Mouse (Mus musculus) left cerebral cortex, postnatal 10 days (tissue): Measurements from ENCODE around the gene Eps15l1. TPM values are rescaled to one million over a fixed set of nuclear protein-coding genes. Genes with fewer than 3 reads are reported as not detected.

Experiments used
- DNase-seq, 2 experiments: peaks; one replicate each; pipeline ENCODE4 v3.0.0; 2021 to 2022; ENCODE audit warnings: low spot score in 2 of 2, mixed read lengths in 1 of 2; ENCODE audit errors: extremely low spot score in 1 of 2
- intact Hi-C: fragments of 180-260 bp; cut with DNase I; formaldehyde crosslinking; loops from one replicate; pipeline ENCODE4 v1.15.1; 2025
- total RNA-seq, 2 experiments: library from RNA; stranded (reverse); gene quantifications; 2 replicates each; pipeline ENCODE4 v1.2.3; 2021

The Eps15l1 gene
- total RNA-seq, 2 experiments from 2014 or later, result 69.6 to 72.0 TPM

DNA sequence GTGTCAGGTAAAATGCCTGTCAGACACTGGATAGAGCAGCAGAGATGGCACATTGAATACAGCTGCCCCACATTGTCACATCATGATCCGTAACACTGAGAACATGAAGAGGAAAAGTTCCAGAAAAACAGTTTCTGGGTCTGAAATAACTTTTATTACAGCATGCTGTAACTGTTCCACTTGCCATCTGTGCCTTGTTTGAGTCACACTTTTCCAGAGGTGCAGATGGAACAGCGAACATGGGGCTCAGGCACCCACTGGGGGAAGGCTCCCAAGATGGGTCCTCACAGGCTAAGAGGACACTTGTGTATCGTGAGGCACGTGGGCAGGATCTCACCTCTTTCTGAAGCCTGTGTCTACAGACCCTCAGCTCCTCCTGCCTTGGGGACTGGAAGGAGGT is 58.5 kb downstream of the Eps15l1 start:
- intact Hi-C loops, result no loop called here

DNA sequence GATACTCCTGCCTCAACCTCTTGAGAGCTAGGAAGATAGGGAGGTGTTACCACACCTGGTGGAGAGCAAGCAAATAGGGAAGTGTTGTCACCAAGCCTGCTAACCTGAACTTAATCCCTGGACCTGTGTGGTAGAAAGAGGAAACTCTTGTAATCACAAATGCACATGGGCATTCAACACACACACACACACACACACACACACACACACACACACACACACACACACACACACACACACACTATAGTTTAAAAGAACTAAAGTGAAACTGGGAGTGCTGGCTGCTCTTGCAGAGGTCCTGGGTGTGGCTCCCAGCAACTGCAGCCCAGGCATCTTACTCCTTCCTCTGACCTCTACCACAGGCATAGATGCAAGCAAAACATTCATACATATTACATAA is 61.1 kb downstream of the Eps15l1 start:
- DNase-seq, result no peak
- intact Hi-C loops, result no loop called here

More for the DNA sequence above, 58.5 kb downstream of the Eps15l1 start:
- no peak for DNase-seq

DNA sequence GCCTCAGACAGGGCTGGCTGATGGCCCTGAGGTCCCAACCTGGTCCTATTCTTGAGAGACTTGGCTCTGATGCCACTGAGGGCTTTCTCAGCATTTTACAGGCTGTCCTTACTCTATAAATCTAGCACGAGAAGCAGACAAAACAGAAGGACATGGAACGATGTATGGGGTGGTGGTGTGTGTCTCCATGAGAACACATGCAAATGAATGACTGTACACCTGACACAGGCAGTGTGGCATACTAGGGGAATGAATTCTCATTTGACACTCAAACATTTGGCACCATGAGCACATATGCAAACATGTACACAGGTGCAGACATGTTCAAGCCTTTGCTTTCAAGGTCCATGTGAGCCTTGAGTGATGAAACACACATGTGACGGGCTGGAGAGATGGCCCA is 64.7 kb downstream of the Eps15l1 start:
- DNase-seq, result no peak
- intact Hi-C loops, result no loop called here

DNA sequence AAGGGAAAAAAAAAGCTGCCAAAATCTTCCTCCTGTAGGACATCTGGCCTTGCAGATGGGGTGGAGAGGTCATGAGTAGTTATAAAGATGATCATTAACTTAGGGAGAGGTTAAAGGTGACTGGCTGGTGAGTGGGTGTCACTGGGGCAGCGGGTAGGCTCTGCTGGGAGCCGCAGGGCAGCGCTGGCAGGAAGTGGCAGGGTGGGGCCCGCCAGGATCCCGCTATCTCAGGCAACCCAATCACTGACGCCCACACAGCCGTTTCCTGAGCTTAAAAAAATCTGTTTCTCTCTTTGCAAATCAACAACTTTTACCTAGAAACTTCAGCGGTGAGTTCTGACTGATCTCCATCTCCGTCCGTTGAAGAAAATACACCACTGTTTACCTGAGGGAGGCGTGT is 67.0 kb downstream of the Eps15l1 start:
- intact Hi-C loops, result no loop called here
- DNase-seq, result peak in 1 of 2 experiments; percentile 60

DNA sequence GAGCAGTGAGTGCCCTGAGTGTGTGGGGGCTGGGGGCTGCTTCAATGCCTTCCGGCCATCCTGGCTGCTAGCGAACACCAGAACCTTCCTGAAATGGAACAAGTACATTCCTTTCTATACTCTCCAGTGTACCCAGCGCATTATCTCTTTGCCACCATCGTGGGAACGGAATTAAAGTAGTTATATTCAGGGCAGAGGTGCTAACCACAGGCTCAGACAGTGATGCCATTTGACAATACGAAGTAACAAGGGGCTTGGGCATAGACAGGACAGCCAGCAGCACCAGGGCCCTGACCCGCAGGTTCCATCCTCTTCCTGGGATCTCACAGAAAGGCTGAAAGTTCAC is 67.6 kb downstream of the Eps15l1 start:
- intact Hi-C loops, result no loop called here
- no peak for DNase-seq

DNA sequence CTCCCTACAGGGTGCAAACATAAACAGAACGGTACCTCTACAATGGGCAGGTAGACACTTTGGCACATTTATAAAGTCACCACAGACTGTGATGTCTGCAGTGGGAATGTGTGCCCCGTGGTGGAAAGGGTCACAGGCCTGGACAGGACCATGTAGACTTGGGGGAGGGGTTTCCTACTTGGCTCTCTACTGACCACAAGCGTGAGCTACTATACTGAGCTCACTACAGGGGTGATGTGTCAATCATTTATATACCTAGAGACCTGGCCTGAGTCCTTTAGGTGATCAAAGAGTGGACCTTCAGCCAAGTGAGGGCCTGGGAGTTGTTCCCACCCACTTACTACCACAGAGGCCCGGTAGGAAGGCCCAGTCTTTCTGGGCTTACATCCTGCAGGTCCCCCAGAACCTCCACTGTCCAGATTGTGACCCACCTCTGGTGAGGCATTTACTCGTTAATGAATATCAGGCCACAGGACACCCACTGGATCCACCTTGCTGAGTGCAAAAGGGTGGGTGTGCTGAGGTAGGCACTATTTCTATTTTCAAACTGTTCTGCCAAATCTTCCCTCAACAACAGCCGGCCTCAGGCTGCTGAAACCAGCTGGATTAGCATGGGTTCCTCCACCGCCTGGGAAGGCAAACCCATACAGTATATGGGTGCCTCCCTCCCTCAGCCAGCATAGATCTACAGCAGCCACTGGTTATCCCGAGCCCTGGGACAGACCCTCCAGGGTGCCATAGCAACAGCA is 68.1 kb downstream of the Eps15l1 start:
- DNase-seq, result peak in 1 of 2 experiments; percentile 40
- intact Hi-C loops, result no loop called here

DNA sequence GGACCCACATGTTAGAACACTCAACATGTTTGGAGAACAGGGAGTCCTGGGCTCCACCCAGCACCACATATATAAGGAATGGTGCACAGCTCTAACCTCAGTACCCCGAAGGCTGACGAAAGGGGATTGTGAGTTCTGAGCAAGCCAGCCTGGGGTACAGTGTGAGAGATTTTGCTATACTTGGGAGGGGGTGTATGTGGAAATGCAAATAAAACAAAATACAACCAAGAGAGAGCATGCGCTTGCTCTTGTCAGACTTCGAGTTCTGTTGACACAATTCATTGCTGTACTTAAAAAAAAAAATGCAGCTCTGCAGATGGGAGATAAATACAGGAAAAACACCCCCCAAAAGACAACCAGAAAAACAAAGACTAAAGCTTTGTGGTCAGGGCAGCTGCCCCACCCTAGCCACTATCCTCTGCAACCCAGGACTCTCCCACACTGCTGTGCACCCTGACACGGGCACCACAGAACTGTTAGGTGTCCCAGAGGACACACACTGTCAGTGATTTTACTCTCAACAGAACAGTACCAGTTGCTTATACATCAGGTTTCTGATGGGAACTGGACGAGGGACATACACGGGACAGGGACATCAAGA is 69.8 kb downstream of the Eps15l1 start:
- no peak for DNase-seq
- intact Hi-C loops, result no loop called here

DNA sequence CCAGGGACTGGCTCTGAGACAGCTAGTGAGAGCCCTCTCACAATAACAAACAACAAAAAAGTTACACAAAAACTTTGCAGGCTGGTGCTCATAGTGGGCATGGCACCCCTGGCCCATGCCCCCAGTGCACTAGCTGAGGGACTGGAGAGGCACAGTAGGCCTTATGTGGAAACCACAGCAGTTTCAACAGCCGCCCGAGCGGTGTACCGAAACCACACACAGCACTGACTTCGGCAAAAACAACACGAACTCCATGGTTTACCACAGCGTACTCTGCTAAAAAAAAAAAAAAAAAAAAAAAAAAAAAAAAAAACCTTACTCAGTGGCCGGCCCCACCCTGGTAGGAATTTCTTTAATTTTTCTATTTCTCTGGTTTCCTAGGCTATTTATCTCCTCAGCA is 70.5 kb downstream of the Eps15l1 start:
- no peak for DNase-seq
- intact Hi-C loops, result no loop called here

DNA sequence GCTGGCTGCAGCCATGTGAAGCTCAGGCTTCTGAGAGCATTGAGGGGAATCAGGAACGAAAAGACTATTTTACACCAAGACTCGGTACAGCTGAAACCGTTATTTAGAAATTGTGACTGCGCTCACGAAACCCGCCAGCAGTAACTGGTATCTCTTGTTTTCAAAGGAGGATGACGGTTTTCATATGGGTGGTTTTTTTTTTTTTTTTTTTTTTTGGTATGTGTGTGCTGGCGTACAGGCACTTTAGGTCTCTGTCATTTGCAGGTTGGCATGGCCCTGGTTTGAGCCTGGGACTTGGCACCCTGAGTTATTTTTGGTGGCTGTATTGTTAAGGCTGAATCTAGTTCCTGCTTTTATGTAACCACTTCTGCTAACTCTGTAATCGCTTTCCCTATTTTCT is 71.4 kb downstream of the Eps15l1 start:
- no peak for DNase-seq
- intact Hi-C loops, result no loop called here

DNA sequence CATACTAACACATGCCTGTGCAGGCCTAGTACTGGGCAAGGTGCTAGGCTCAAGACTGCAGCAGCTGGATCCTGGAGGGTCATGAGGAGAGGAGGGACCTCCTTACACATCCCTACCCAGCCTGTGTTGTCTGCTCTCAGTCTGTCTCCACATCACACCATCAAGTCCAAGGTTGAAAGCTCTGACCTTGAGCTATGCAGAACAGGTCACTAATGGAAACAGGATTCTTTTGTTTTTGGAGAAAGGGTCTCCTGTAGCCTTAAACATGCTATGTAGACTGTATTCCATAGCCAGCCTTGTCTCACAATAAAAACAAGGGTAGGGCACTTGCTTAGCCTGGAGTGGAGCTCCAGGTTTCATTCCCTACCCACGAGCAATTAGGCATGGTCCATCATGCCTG is 72.3 kb downstream of the Eps15l1 start:
- no peak for DNase-seq
- intact Hi-C loops, result no loop called here

DNA sequence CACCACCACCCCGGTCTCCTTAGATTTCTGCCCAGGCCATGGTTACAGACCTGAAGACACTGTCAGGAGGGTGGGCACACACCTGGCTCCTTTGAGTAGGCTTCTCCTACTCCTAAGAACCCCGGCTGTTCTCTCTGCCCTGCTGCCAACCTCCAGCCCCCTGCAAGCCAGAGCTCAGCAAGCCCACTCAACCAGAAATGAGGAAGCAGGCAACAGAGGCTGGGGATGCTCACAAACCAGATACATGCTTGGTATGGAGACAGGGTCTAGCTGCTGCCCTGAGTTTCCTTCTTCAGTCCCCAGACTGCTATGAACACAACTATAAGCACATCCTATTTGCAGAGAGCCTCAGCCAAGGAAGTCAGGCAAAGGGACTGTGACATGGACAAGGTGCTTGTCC is 73.1 kb downstream of the Eps15l1 start:
- no peak for DNase-seq
- intact Hi-C loops, result no loop called here

DNA sequence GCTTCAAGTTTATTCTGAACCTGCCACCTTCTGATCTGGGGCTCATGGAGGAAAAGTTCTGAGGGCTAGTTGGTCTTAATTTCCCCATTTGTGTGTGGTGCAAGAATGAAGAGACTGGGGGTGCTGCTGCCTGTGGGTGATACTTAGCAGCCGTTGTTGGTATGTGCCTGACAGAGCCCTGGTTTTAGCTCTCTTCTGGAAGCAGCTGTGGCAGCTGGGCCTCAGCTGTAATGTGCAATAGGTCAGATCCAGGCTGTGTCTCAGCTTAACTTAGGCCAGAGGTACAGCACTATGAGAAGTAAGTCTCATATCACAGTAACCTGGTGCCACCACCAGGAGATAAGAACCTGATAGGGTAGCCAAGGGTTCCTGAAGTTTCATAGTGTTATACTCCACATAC is 73.7 kb downstream of the Eps15l1 start:
- intact Hi-C loops, result no loop called here
- no peak for DNase-seq

DNA sequence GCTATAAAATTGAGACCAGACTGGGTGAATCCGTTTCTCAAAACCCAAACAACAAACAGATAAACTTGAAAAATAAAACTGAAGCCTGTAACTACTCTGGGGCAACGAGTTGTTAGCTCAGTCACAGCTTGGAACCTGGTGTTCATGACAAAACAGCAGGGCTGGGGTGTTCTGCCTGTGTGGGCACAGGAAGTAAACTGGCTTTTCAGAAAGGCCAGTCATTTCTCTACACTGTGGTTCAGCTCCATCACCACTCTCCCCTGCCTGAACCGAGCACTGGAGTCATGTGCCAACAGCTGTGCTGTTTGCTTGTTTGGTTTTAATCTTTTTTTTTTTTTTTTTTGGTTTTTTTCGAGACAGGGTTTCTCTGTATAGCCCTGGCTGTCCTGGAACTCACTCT is 77.5 kb downstream of the Eps15l1 start:
- intact Hi-C loops, result no loop called here
- DNase-seq, result no peak

DNA sequence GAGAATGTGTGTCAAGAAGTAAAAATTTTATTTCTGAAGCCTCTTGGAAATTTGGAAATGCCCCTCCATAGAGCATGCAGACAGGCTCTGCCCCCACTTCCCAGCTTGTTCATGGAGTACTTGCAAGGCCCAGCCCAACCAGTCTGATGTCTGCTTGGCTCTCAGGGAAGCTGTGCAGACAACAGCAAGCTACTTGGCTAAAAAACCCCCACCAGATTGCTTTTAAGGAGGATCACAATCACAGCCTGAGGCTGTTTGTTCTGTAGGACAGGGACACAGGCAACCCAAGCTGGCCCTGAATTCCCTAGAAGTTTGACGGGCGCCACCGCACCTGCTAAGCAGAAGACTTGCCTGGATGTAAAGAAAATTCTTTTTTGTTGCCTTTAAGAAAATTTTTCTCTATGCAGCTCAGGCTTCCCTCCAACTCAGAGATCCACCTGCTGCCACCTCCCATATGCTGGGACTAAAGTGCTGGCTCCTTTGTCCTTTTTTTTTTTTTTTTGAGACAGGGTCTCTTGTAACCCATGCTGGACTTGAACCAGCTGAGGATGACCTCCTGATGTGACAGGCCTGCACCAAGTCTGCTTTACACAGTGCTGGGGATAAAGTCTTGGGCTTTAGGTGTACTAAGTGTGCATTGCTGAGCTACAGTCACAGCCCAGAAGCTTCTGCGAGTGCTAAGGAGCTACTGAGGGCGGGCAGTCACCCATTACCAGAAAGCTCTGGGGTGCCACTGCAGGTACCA is 78.5 kb downstream of the Eps15l1 start:
- no peak for DNase-seq
- intact Hi-C loops, result no loop called here

DNA sequence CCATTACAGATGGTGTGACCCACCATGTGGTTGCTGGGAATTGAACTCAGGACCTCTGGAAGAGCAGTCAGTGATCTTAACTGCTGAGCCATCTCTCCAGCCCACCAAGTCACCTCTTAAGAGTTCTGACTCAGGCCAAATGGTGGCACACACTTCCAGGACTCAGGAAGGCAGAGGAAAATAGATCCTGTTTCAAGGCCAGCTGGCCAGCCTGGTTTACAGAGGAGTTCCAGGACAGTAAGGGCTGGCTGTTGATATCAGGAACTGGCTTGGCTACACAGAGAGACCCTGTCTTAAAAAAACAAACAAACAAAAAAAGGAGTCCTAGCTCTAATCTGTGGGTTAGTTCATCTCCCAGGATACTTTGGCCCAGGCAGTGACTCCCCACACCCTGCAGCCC is 84.2 kb downstream of the Eps15l1 start:
- intact Hi-C loops, result no loop called here
- no peak for DNase-seq

DNA sequence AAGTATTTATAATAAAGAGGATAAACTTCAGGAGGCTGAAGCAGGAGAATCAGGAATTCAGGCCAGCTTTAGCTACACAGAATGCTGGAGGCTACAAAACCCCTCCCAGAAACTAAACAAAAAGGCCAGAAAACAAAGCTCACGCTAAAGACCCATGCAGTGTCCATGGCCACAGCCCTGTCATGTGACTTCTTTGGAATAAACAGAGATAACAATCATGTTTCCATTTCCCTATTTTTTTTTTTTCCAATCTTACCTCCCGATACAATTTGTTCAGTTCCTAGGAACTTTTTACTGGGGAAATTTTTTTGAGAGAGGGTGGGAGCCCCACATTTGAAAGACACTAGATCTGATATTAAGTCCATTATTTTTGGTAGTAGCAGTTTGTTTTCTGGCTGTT is 85.0 kb downstream of the Eps15l1 start:
- DNase-seq, result no peak
- intact Hi-C loops, result no loop called here

DNA sequence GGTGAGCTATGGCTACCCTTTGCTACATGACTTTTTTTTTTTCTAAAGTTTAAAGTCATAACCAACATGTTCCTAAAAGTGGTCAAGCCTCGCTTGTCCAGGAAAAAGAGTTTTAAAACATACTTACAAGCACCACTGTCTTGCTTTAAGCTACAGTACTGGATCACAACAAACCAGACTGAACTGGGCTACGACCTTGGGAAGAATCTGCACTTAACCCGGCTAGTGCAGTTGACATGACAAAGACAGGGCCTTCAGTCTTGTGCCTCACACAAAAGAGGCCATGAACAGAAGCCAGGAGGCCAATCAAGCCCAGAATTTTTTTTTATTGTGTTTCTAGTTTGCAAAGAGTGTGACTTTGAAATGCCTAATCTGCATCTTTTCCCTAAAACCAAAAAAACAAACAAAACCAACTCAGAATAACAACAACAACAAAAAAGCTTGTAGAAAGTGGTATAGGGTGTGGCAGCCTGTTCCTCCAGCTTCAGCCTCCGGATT is 87.1 kb downstream of the Eps15l1 start:
- DNase-seq, result no peak
- intact Hi-C loops, result no loop called here

DNA sequence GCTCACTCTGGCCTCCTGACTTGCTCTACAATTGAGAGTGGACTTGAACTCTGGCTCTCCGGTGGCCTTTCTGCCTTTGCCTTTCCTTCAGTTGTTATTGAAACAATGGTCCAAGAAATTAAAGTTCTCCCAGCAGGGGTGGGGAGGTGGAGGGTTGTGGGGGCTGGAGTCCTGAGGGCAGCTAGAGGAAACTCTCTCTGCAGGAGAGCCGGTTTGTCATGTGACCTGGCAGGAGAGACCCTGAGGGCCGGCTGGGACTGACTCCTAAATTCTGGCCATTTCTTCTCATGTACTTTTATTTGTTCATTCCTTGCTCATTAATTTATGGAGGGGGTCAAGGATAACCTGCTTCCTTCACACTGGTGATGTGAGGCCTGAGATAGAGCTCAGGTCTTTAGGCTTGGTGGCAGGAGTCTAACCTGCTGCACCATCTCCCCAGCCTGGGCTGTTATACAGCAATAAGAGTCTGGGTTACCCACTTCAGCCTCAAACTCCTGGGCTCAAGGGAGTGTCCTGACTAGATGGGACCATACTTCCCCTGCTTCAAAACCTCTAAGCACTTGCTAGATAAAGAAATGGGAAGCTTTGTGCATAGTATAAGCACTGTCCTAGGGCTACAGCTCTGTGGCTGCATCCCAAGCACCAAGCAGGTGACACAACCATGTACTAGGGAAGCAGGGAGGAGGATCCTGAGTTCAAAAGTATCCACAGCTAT is 87.7 kb downstream of the Eps15l1 start:
- intact Hi-C loops, result no loop called here
- peak in 1 of 2 experiments; percentile 70 for DNase-seq

DNA sequence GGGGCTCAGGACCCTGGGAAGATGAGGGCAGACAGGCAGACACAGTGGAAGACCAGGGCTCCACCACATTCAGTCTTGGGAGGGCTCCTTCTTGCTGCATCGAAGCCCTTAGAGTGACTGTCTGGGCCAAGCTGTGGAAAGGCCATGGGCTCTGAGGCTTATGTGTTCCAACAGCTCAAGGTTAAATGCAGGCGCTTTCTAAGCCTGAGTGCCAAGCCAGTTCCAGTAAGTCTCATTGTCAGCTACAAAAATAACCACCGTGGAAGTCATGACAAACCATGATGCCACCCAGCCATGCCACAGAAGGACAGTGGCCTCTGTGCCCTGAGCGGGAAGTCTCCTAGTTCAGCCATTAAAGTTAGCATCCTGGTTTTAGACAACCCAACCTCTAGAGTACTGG is 89.6 kb downstream of the Eps15l1 start:
- intact Hi-C loops, result no loop called here
- DNase-seq, result no peak
